Mouse (Mus musculus): ENCODE measurements at regions not wholly inside any gene's neighbourhood (a gene's known extent, or its start where the extent isn't known, plus 50 kb on each side); places are given as distances from the start of the nearest gene placed in this dataset.

- DNase-seq (ENCODE audit: low spot score in 2 of 2): no peak
Measured at GRCm38 (mm10) chr7:69844631-69845324, 521.8 kb downstream of the Nr2f2 start.

GRCm38 (mm10) chr7:69837379-69837778 is 529.2 kb downstream of the Nr2f2 start:
- no peak for DNase-seq (ENCODE audit: low spot score in 2 of 2)

GRCm38 (mm10) chr7:69827251-69827650 is 539.3 kb downstream of the Nr2f2 start:
- DNase-seq (ENCODE audit: low spot score in 2 of 2): no peak

GRCm38 (mm10) chr7:69820570-69820969 is 546.0 kb downstream of the Nr2f2 start:
- no peak for DNase-seq (ENCODE audit: low spot score in 2 of 2)

GRCm38 (mm10) chr7:69812301-69812700 is 554.2 kb downstream of the Nr2f2 start:
- no peak for DNase-seq (ENCODE audit: low spot score in 2 of 2)

GRCm38 (mm10) chr7:69810873-69811272 is 555.7 kb downstream of the Nr2f2 start:
- peak in 1 of 2 experiments; percentile 4 for DNase-seq (ENCODE audit: low spot score in 2 of 2)

- DNase-seq (ENCODE audit: low spot score in 2 of 2): no peak
Measured at GRCm38 (mm10) chr7:69807220-69807619, 559.3 kb downstream of the Nr2f2 start.

GRCm38 (mm10) chr7:69770980-69771348 is 595.6 kb downstream of the Nr2f2 start:
- DNase-seq (ENCODE audit: low spot score in 2 of 2): no peak

GRCm38 (mm10) chr7:69770313-69770979 is 596.1 kb downstream of the Nr2f2 start:
- no peak for DNase-seq (ENCODE audit: low spot score in 2 of 2)

GRCm38 (mm10) chr7:69766451-69766850 is 600.1 kb downstream of the Nr2f2 start:
- no peak for DNase-seq (ENCODE audit: low spot score in 2 of 2)

- DNase-seq (ENCODE audit: low spot score in 2 of 2): no peak
Measured at GRCm38 (mm10) chr7:69740495-69740894, 626.0 kb downstream of the Nr2f2 start.

- no peak for DNase-seq (ENCODE audit: low spot score in 2 of 2)
Measured at GRCm38 (mm10) chr7:69738998-69739397, 627.5 kb downstream of the Nr2f2 start.

GRCm38 (mm10) chr7:69715081-69715480 is 651.5 kb downstream of the Nr2f2 start:
- no peak for DNase-seq (ENCODE audit: low spot score in 2 of 2)

GRCm38 (mm10) chr7:69670211-69670610 is 696.3 kb downstream of the Nr2f2 start:
- DNase-seq (ENCODE audit: low spot score in 2 of 2): no peak

- DNase-seq (ENCODE audit: low spot score in 2 of 2): no peak
Measured at GRCm38 (mm10) chr7:69655583-69655982, 711.0 kb downstream of the Nr2f2 start.

- no peak for DNase-seq (ENCODE audit: low spot score in 2 of 2)
Measured at GRCm38 (mm10) chr7:69645449-69645848, 721.1 kb downstream of the Nr2f2 start.

- DNase-seq (ENCODE audit: low spot score in 2 of 2): no peak
Measured at GRCm38 (mm10) chr7:69641652-69642051, 724.9 kb downstream of the Nr2f2 start.

GRCm38 (mm10) chr7:69599866-69600265 is 766.7 kb downstream of the Nr2f2 start:
- no peak for DNase-seq (ENCODE audit: low spot score in 2 of 2)

- no peak for DNase-seq (ENCODE audit: low spot score in 2 of 2)
Measured at GRCm38 (mm10) chr7:69585716-69586115, 780.8 kb downstream of the Nr2f2 start.

GRCm38 (mm10) chr7:69585131-69585530 is 781.4 kb downstream of the Nr2f2 start:
- DNase-seq (ENCODE audit: low spot score in 2 of 2): no peak

- no peak for DNase-seq (ENCODE audit: low spot score in 2 of 2)
Measured at GRCm38 (mm10) chr7:69584516-69584915, 782.0 kb downstream of the Nr2f2 start.

- DNase-seq (ENCODE audit: low spot score in 2 of 2): no peak
Measured at GRCm38 (mm10) chr7:69583901-69584300, 782.6 kb downstream of the Nr2f2 start.

- DNase-seq (ENCODE audit: low spot score in 2 of 2): no peak
Measured at GRCm38 (mm10) chr7:69581668-69582067, 784.9 kb downstream of the Nr2f2 start.
